In genomic region chr4:127985874-127986273, GRCm38 (mm10) we compare ENCODE assay signal across 10 mouse cellular contexts. TPM values are rescaled to one million over a fixed set of nuclear protein-coding genes. Genes with fewer than 3 reads are reported as not detected.
A peak's percentile ranks its signal among the peaks of the same experiment; 100 is the strongest.
DNase-seq lines count a peak whose midpoint lies in the region; ATAC-seq and TF ChIP-seq lines count a peak whose summit lies in the region.
"Had no signal": no experiment of that assay in that cellular context is flagged by ENCODE, and none has a peak within 500 bp of the region (broad histone marks: within the 10 kb centered on the region; RNA-seq: fewer than 3 reads in every experiment).

No protein-coding gene starts in this region.

- TF ChIP-seq POLR2A in lung, adult 2 months (IDR thresholded peaks at IDR 0.05; ENCODE audit: borderline replicate concordance, extremely low read depth, low read depth, low read length) = no peak

- WGBS in hindbrain, embryonic 11.5 days = 14% methylated on average over 10 of the region's 10 CpGs
- WGBS in midbrain, embryonic 11.5 days = 9% methylated on average over 10 of the region's 10 CpGs
- 20% methylated on average over 10 of the region's 10 CpGs for WGBS in lung, adult 2 months

- no peak overlapping the region for H3K27ac ChIP-seq in hindbrain, embryonic 11.5 days (ENCODE audit: low read depth, low read length)
- no peak overlapping the region for H3K27ac ChIP-seq in midbrain, embryonic 11.5 days (ENCODE audit: low read depth, low read length)

- ATAC-seq in hindbrain, embryonic 11.5 days (ENCODE audit: low FRiP score) = no peak
- no peak for ATAC-seq in midbrain, embryonic 11.5 days (ENCODE audit: low FRiP score)

- H3K4me3 ChIP-seq in hindbrain, embryonic 11.5 days (ENCODE audit: low read depth, low read length) = no peak overlapping the region
- no peak overlapping the region for H3K4me3 ChIP-seq in midbrain, embryonic 11.5 days (ENCODE audit: low read depth, low read length)
- no peak overlapping the region for H3K4me3 ChIP-seq in lung, adult 2 months (replicated peaks; ENCODE audit: extremely low read depth, low read depth, low read length)

- H3K9ac ChIP-seq in hindbrain, embryonic 11.5 days (ENCODE audit: low read depth, low read length) = no peak overlapping the region
- H3K9ac ChIP-seq in midbrain, embryonic 11.5 days (ENCODE audit: low read length) = no peak overlapping the region

- H3K27me3 ChIP-seq in hindbrain, embryonic 11.5 days (ENCODE audit: control insufficient read depth, insufficient read depth, low read length) = peaks cover 38% of the 10 kb centered on the region
- H3K27me3 ChIP-seq in midbrain, embryonic 11.5 days (ENCODE audit: control insufficient read depth, insufficient read depth, low read length) = peaks cover 44% of the 10 kb centered on the region

- no peak for TF ChIP-seq CTCF in lung, adult 2 months (IDR thresholded peaks at IDR 0.05; ENCODE audit: insufficient read depth, low read length)

- H3K4me2 ChIP-seq in hindbrain, embryonic 11.5 days (replicated peaks; ENCODE audit: low read depth, low read length) = peak overlapping the region; percentile 40; the same call in 1 of the 2 replicates
- peak overlapping the region; percentile 84 for H3K4me2 ChIP-seq in midbrain, embryonic 11.5 days

- no peaks in the 10 kb centered on the region for H3K36me3 ChIP-seq in hindbrain, embryonic 11.5 days (ENCODE audit: control insufficient read depth, insufficient read depth, low read length)
- H3K36me3 ChIP-seq in midbrain, embryonic 11.5 days (ENCODE audit: control insufficient read depth, insufficient read depth, low read length) = no peaks in the 10 kb centered on the region

- no peaks in the 10 kb centered on the region for H3K9me3 ChIP-seq in hindbrain, embryonic 11.5 days (ENCODE audit: control insufficient read depth, low read length)
- no peaks in the 10 kb centered on the region for H3K9me3 ChIP-seq in midbrain, embryonic 11.5 days (ENCODE audit: control insufficient read depth, low read length)

- peak; percentile 64 for DNase-seq in layer of hippocampus, adult 11-12 months (ENCODE audit: low spot score)
- DNase-seq in layer of hippocampus, adult 18-20 months (ENCODE audit: low spot score in 2 of 2) = no peak
- peak; percentile 28 for DNase-seq in hindbrain, embryonic 11.5 days (ENCODE audit: low spot score)
- DNase-seq in midbrain, embryonic 11.5 days (ENCODE audit: low spot score, missing footprints) = peak; percentile 89
- DNase-seq in right cerebral cortex, postnatal 36 days (ENCODE audit: low spot score in 2 of 2) = peak; percentile 22 to 43
- DNase-seq in kidney, adult 9 months = no peak
- DNase-seq in lung, adult 2 months = no peak
- DNase-seq in spleen, postnatal 10 days (ENCODE audit: low spot score in 2 of 2) = no peak
- DNase-seq: liver had no signal

- peaks cover 2% of the 10 kb centered on the region for H3K4me1 ChIP-seq in hindbrain, embryonic 11.5 days (replicated peaks; ENCODE audit: control insufficient read depth, insufficient read depth, low read length)
- H3K4me1 ChIP-seq in midbrain, embryonic 11.5 days (ENCODE audit: control insufficient read depth, insufficient read depth, low read length) = peaks cover 16% of the 10 kb centered on the region
- H3K4me1 ChIP-seq in lung, adult 2 months (ENCODE audit: control insufficient read depth, insufficient read depth, low read length) = no peaks in the 10 kb centered on the region

RNA-seq across cellular contexts. Expression of gene Csmd2, which starts 1.8 kb away (rescaled TPM):
- total RNA-seq in layer of hippocampus, adult 18-20 months (2021) = 10 to 100 TPM; 39.0 to 40.2 TPM
- polyA plus RNA-seq in hindbrain, embryonic 11.5 days (2014; fragmentation: Nextera tagmentation; extraction: Ambion mirVana) = 1.3 and 1.9 TPM in 2 replicates
- polyA plus RNA-seq in midbrain, embryonic 11.5 days (2014; fragmentation: Nextera tagmentation; extraction: Ambion mirVana) = 1.6 and 1.8 TPM in 2 replicates
- polyA plus RNA-seq in lung, adult 2 months (2012; rRNA removed) = 0.01 TPM in 1 of 2 replicates, not detected in the other

RNA-seq across cellular contexts. Expression of gene CK137956, which starts 15.1 kb away (rescaled TPM):
- under 1 TPM; 0.79 TPM for total RNA-seq in layer of hippocampus, adult 18-20 months (2021)
- 0.94 and 1.5 TPM in 2 replicates for polyA plus RNA-seq in hindbrain, embryonic 11.5 days (2014; fragmentation: Nextera tagmentation; extraction: Ambion mirVana)
- polyA plus RNA-seq in midbrain, embryonic 11.5 days (2014; fragmentation: Nextera tagmentation; extraction: Ambion mirVana) = 0.75 and 0.99 TPM in 2 replicates
- polyA plus RNA-seq in lung, adult 2 months (2012; rRNA removed) = not detected in 2 replicates
- polyA plus RNA-seq: spleen, adult 2 months had no signal

Comparison
In these comparisons a context has a peak if more than half of its experiments do, and no peak if none do; other contexts are left out.
1. DNase-seq: peak in layer of hippocampus, adult 11-12 months (single experiment), hindbrain, embryonic 11.5 days (single experiment), midbrain, embryonic 11.5 days (single experiment) and right cerebral cortex, postnatal 36 days (2 of 2); none in layer of hippocampus, adult 18-20 months (0 of 2), kidney, adult 9 months (single experiment), lung, adult 2 months (single experiment) and spleen, postnatal 10 days (0 of 2).